Mouse (Mus musculus) bone marrow macrophage, adult 2 months (primary cell): ENCODE results near the gene Elovl1.

Source experiments
- CTCF ChIP-seq: IDR thresholded peaks from 2 replicates; pipeline ENCODE4 v1.5.1; 2012; ENCODE audit warnings: low read depth, mild to moderate bottlenecking, low read length, moderate library complexity
- POLR2A ChIP-seq: IDR thresholded peaks from 2 replicates; pipeline ENCODE4 v1.6.1; 2012; ENCODE audit warnings: mild to moderate bottlenecking, low read depth, low read length, borderline replicate concordance

GRCm38 (mm10) chr4:118416329-118416728 is 11.6 kb upstream of the Elovl1 start:
- TF ChIP-seq CTCF: no peak
- no peak for TF ChIP-seq POLR2A
